Mouse (Mus musculus) cerebellum, adult (tissue): ENCODE measurements at regions not wholly inside any gene's neighbourhood (a gene's known extent, or its start where the extent isn't known, plus 50 kb on each side); places are given as distances from the start of the nearest gene placed in this dataset.

Experiments used
- ATAC-seq: cut with Nextera tagmentation; 2 replicates; pipeline ENCODE4 v1.9.2; 2017; ENCODE audit warnings: mild to moderate bottlenecking, moderate library complexity, mixed read lengths; ENCODE audit not compliant: insufficient number of reproducible peaks, low FRiP score, low TSS enrichment

GRCm38 (mm10) chr10:118621546-118621945 lies 180.7 kb downstream of the Ifng start:
- no peak for ATAC-seq

DNA sequence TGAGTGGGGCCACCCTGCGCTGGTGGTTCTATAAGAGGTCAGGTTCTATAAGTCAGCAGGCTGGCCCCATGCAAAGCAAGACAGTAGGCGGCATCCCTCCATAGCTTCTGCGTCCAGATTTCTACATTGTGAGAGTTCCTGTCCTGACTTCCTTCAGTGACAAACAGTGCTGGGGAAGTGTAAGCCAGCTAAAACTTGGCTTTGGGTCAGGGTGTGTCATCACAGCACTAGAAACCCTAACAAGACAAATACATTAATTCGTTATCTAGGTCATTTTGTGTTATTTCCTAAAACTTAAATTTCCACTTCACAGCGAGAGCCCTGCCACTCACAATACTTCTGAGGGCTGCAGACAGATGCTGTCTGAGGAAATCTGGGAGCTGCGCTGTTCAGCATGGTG lies 181.3 kb downstream of the Ifng start:
- ATAC-seq, result no peak

- ATAC-seq, result no peak
These were observed 182.1 kb downstream of the Ifng start for GRCm38 (mm10) chr10:118622916-118623315.

- no peak for ATAC-seq
These were observed 183.5 kb downstream of the Ifng start for GRCm38 (mm10) chr10:118624368-118624767.

DNA sequence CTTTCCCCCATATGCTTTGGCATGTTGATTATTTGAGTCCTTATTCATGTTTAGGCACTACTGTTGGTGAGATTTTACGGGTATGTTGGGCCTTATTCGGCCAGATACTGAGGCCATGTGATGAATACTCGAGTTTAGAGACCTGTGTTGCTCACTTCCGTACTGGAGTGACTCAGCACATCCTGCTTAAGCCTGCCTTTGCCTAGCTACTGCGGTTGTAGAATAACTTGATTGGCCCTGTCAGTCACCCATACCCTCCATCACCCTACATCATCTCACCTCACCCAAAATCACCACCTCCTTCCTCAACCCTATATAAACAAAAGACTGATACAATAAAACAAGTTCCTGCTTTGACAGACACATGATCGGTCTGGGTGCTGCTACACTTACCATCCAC lies 187.2 kb downstream of the Ifng start:
- no peak for ATAC-seq

GRCm38 (mm10) chr10:118629360-118630040 lies 188.7 kb downstream of the Ifng start:
- ATAC-seq, result no peak

DNA sequence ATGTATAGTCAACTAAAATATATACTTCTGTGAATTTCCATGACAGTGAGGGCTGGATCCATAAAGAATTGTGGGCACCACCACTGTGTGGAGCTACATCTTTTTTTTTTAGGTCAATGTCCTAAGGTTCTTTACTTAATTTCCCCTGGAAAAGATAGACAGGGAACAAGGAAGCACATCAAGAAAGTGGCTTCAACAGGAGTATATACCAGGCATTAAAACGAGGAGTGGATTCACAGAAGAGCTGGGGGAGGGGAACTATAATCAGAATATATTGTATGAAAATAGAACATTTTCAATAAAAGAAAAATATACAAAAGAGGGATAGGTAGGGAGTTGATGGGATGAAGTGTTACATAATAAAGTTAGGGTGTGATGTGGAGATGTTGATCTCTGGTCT lies 190.9 kb downstream of the Ifng start:
- no peak for ATAC-seq

GRCm38 (mm10) chr10:118632187-118632586 lies 191.3 kb downstream of the Ifng start:
- ATAC-seq, result no peak

- ATAC-seq, result no peak
These were observed 192.6 kb downstream of the Ifng start for GRCm38 (mm10) chr10:118633429-118633828.

- ATAC-seq, result no peak
These were observed 198.3 kb downstream of the Ifng start for GRCm38 (mm10) chr10:118639097-118639496.

DNA sequence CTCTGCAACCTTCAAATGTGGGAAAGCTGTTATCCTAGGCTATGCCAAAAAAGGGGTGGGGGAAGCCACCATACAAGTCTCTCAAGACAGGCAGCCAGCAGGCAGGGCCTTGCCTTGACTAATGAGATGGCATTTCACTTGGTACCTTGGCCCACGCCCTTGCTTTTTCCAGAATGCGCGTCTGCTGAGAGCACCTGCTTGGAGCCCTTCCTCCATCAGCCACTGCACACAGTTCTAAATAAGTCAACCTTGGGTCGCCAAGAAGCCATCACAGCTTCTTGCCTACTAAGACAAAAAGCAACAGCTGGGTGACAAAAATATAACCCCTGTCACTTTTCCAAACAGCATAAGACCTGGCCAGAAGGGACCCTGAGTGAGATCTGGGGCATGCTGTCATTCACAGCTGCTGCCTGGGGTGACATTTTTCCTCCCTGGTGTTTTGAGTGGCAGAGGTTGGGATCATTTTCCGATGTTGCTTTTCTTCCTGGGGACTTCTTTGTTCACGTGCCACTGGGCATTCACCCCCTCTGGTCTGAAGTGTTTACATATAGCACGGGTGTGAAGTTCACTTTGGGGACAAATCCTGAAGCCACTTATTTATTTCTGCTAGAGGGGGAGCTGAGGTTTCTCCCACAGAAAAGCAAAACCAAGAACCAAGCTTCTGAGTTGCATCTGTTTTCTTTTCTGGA lies 199.4 kb downstream of the Ifng start:
- no peak for ATAC-seq

- peak; percentile 62 for ATAC-seq
These were observed 200.1 kb downstream of the Ifng start for GRCm38 (mm10) chr10:118640810-118641427.

- ATAC-seq, result no peak
These were observed 202.8 kb downstream of the Ifng start for GRCm38 (mm10) chr10:118643622-118644021.

GRCm38 (mm10) chr10:118648111-118648510 lies 207.3 kb downstream of the Ifng start:
- peak; percentile 50; the same call in 1 of the 2 replicates for ATAC-seq

- ATAC-seq, result no peak
These were observed 213.4 kb downstream of the Dyrk2 start for GRCm38 (mm10) chr10:118656561-118656960.

DNA sequence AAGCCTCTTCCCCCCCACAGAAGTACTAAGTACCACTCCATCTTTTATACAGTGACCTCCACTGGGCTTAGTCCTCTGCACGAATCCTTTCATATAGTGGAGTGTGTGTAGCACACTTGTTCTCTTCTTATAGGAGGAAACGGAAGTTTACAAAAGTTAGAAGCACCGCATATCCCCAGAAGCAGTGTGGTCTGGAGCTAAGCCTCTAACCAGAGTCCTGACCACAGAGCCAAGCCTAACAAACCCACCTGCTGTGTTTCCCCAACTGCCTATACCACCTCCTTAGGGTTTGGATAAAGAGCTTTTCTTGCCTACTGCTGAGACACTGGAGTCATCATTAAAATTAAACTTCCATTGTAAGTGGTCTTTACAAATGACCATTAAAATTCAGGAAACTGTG lies 204.0 kb downstream of the Dyrk2 start:
- no peak for ATAC-seq

DNA sequence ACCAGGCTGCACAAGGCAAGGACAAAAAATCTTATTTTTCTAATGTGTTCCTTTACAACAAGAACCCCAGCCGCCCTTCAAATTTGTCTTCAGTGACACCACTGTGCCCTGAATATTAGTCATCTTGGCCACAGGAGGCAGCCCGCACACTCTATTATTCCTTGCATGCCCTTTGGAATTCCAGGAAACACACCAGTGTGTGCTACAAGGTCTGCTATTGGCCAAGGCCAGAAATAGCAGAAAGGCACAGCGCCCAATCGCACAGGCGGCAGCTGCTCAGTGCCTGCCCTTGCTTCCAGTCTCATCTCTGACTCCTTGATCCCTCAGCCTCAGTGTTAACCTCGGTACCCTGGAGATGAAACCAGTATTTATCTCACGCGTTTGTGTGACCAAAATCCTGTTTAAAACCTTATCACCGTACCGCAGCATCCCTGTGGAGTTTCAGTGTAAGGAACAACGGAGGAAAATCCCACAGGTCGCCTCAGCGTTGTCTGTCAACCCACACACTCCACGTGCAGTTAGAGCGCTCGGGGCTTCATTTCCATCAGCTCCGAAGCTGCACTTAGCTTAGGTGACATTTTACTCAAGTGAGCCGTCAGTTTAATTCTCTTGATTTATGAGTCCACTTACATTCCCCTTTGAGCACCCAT lies 194.1 kb downstream of the Dyrk2 start:
- peak; percentile 51; the same call in 1 of the 2 replicates for ATAC-seq

DNA sequence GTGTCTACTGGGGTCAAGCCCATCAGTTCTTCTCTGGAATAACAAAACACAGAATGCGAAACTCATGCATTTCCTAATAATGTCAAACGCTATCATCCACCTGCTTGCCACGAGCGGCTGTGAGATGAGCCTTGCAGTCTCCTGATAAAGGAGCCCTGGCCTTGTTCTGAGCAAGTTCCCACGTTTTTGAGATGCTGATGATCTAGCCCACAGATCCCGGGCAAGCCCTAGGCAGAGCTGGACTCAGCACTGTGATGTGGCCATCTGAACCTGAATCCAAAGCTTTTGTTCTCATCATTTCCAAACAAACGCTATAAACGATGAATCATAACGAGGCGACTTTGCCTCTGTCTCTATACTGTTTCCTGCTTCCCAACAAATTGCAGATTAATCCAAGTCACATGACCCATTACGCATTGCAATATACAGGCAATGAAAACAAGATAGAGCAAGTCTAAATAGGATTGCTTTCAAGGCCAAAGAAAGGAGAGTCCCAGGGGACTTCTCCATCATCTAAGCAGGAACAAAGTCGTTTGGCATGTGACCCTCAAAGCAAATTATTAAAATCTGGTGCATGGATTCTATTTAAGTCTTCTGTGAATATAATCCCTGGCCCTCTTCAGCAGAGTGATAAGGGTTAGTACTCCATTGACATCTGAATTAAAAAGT lies 191.1 kb downstream of the Dyrk2 start:
- no peak for ATAC-seq

DNA sequence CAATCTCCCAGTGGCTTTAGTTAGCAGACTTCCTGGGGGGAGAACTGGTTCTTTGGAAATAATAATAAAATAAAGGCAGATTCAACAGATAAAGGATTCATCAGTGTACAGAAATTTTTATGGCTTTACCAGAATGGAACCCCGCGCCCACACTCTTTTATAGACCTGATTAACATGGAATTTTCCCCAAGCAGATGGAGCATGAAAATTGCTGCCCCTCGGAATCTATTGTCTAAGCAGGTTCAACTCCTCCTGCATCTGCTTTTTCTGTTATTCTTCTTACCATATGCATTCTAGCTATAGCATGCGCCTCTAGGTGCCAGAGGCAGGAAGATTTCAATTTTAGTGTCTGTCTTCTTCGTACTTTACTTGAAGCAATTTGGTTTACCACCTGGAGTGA lies 190.5 kb downstream of the Dyrk2 start:
- ATAC-seq, result no peak

- ATAC-seq, result no peak
These were observed 189.1 kb downstream of the Dyrk2 start for GRCm38 (mm10) chr10:118680896-118681295.

- no peak for ATAC-seq
These were observed 186.7 kb downstream of the Dyrk2 start for GRCm38 (mm10) chr10:118683356-118683755.
